Mouse (Mus musculus) neutrophil, adult 83 days (primary cell): ENCODE data around the gene Gm15217. TPM values are rescaled to one million over a fixed set of nuclear protein-coding genes. Genes with fewer than 3 reads are reported as not detected.

Experiments used
- total RNA-seq, 2 experiments: library from RNA; stranded (reverse); gene quantifications; one replicate each; pipeline ENCODE4 v1.2.4; 2023

Gm15217 gene
- not detected for total RNA-seq

DNA sequence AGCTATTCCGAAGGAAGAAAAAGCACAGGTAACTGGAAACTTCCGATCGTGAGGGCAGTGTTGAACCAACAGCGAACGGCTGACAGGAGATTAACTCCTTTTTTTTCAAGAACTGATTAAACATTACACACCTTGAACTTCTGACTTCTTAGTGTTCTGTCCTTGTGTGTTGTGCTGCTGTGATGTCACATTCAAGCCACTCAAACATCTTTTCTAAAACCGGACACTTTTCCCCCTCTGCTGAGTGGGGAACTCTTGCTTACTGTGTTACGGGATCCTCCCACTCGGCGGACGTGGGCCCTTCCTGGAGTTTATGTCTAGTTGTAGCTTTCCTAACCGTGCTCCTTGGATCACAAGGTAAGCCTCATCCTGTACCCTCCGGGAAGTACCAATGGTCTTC is at the start of gene Gm15217:
Gene Gm15217, plus strand, starts transcription at position 130 of the 400 bp plus-strand sequence.

DNA sequence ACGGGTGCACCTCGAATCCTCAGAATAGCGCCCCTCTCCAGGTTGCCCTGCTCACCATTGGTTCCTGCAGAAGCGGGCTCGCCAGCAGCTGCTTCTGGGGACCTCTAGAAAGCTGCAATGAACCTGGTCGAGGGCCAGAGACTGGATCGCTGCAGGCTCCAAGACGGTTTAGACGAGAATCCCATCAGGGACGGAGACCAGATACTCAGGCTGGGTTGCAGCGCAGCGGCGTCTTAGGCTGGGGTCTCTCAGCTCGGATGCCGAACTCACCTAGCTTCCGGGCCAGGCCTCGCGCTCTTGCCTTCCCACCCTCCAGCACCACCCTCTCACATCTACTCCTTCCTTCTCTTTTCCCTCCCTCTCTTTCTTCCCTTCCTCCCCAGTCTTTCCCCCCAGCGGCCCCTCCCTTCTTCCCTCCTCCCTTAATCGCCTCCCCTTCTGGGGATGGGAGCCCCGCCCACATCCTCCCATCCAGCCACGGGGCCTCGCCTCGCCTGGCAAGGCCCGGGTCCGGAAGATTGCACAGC is 11.1 kb downstream of the Gm15217 start, which contains the start of gene Bmp4:
Gene Bmp4, minus strand, starts transcription at position 421 of the 527 bp plus-strand sequence.

Other genes with a start within 250 kb of the Gm15217 start
- under 1 TPM in 1 of 2 experiments, not detected in 1; 0.33 TPM for gene Bmp4, start 11.3 kb downstream of the Gm15217 start, total RNA-seq